Mouse (Mus musculus) urinary bladder, postnatal 10 days (tissue): ENCODE data around the gene Gpr180.
"Not testable (repeated sequence)": the region's sequence is repeated elsewhere in the genome, so short reads cannot be mapped to it uniquely, and the experiment has no call there.

ENCODE experiments used
- DNase-seq: peaks from one replicate; pipeline ENCODE4 v3.0.0; 2022; ENCODE audit warnings: low spot score

The Gpr180 gene

GRCm38 (mm10) chr14:118152294-118152651 is 15.3 kb downstream of the Gpr180 start:
- DNase-seq = no peak

GRCm38 (mm10) chr14:118156056-118156455 is 19.1 kb downstream of the Gpr180 start:
- DNase-seq = not testable (repeated sequence)

- DNase-seq = no peak
These were observed 19.8 kb downstream of the Gpr180 start for GRCm38 (mm10) chr14:118156740-118157139.

GRCm38 (mm10) chr14:118157146-118157545 is 20.2 kb downstream of the Gpr180 start:
- no peak for DNase-seq

GRCm38 (mm10) chr14:118161751-118162150 is 24.8 kb downstream of the Gpr180 start:
- no peak for DNase-seq

GRCm38 (mm10) chr14:118162640-118163039 is 25.7 kb downstream of the Gpr180 start:
- no peak for DNase-seq

GRCm38 (mm10) chr14:118168776-118169175 is 31.8 kb downstream of the Gpr180 start:
- no peak for DNase-seq

GRCm38 (mm10) chr14:118173590-118174203 is 36.7 kb downstream of the Gpr180 start:
- no peak for DNase-seq

GRCm38 (mm10) chr14:118175071-118175693 is 38.2 kb downstream of the Gpr180 start:
- DNase-seq = no peak

GRCm38 (mm10) chr14:118175694-118176085 is 38.7 kb downstream of the Gpr180 start:
- no peak for DNase-seq

GRCm38 (mm10) chr14:118179251-118179650 is 42.3 kb downstream of the Gpr180 start:
- no peak for DNase-seq

GRCm38 (mm10) chr14:118179701-118180100 is 42.7 kb downstream of the Gpr180 start:
- no peak for DNase-seq

GRCm38 (mm10) chr14:118180117-118180557 is 43.2 kb downstream of the Gpr180 start:
- no peak for DNase-seq

- no peak for DNase-seq
These were observed 43.8 kb downstream of the Gpr180 start for GRCm38 (mm10) chr14:118180711-118181177.

GRCm38 (mm10) chr14:118191442-118191841 is 54.5 kb downstream of the Gpr180 start:
- DNase-seq = no peak

GRCm38 (mm10) chr14:118193001-118193628 is 56.2 kb downstream of the Gpr180 start:
- no peak for DNase-seq

GRCm38 (mm10) chr14:118193663-118194062 is 56.7 kb downstream of the Gpr180 start:
- no peak for DNase-seq

- DNase-seq = no peak
These were observed 57.4 kb downstream of the Gpr180 start for GRCm38 (mm10) chr14:118194219-118194914.

- DNase-seq = no peak
These were observed 60.1 kb downstream of the Gpr180 start for GRCm38 (mm10) chr14:118197063-118197462.

- no peak for DNase-seq
These were observed 63.8 kb downstream of the Gpr180 start for GRCm38 (mm10) chr14:118200731-118201130.

- no peak for DNase-seq
These were observed 65.0 kb downstream of the Gpr180 start for GRCm38 (mm10) chr14:118202006-118202405.

GRCm38 (mm10) chr14:118203031-118203430 is 66.1 kb downstream of the Gpr180 start:
- no peak for DNase-seq

- DNase-seq = no peak
These were observed 70.4 kb downstream of the Gpr180 start for GRCm38 (mm10) chr14:118207347-118207746.
